22 mouse cellular contexts compared by ENCODE assay signal in the genomic region with DNA sequence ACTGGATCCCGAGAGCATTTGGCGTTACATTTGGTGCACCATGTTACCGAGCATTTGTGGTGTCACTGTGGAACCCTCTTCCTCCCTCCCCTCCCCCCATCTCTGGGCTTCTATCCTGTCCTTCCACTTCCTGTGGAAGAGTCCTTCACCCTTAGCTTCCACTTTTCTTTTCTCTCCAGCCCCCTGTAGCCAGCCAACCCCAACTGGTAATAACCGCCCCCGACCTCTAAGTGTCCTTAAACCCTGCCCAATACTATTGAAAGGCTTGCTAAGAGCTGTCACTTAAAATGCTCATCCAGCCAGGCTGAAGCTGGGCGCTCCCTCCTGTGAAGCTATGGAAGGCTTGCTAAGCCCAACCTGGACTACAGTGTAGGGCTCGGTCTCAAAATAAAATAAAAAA. TPM values are rescaled to one million over a fixed set of nuclear protein-coding genes. Genes with fewer than 3 reads are reported as not detected.
"Had no signal": no experiment of that assay in that cellular context is flagged by ENCODE, and none has a peak within 500 bp of the region (broad histone marks: within the 10 kb centered on the region; RNA-seq: fewer than 3 reads in every experiment).

No protein-coding gene starts in this region.

- H3K27ac ChIP-seq: liver, embryonic 14.5 days; midbrain, embryonic 10.5 days; midbrain, embryonic 13.5 days; midbrain, embryonic 15.5 days; neural tube, embryonic 13.5 days; neural tube, embryonic 15.5 days had no signal

- H3K27me3 ChIP-seq: midbrain, embryonic 15.5 days had no signal

- DNase-seq: lung, adult 18-20 months; lung, embryonic 14.5 days; lung, postnatal 10 days; lung, postnatal 4 days; retina, postnatal 1 day; right cerebral cortex, adult 18-20 months; right cerebral cortex, postnatal 25 days; right cerebral cortex, postnatal 4 days; spleen, adult 18-20 months; thymus, adult 18-20 months; thymus, postnatal 14 days; thymus, postnatal 36 days had no signal

- H3K4me1 ChIP-seq: midbrain, embryonic 10.5 days; midbrain, embryonic 13.5 days; midbrain, embryonic 15.5 days; neural tube, embryonic 13.5 days; neural tube, embryonic 15.5 days had no signal

- H3K36me3 ChIP-seq: midbrain, embryonic 10.5 days; midbrain, embryonic 13.5 days; midbrain, embryonic 15.5 days; neural tube, embryonic 13.5 days; neural tube, embryonic 15.5 days had no signal

- H3K4me3 ChIP-seq: midbrain, embryonic 10.5 days; midbrain, embryonic 13.5 days; midbrain, embryonic 15.5 days; myocyte; neural tube, embryonic 13.5 days; neural tube, embryonic 15.5 days had no signal

- H3K9me3 ChIP-seq: midbrain, embryonic 10.5 days; midbrain, embryonic 13.5 days; midbrain, embryonic 15.5 days; neural tube, embryonic 13.5 days; neural tube, embryonic 15.5 days had no signal

- ATAC-seq: midbrain, embryonic 13.5 days; midbrain, embryonic 15.5 days had no signal

- H3K4me2 ChIP-seq: lung, embryonic 14.5 days; midbrain, embryonic 13.5 days; midbrain, embryonic 15.5 days; neural tube, embryonic 13.5 days; neural tube, embryonic 15.5 days had no signal

- H3K9ac ChIP-seq: liver, embryonic 14.5 days; lung, embryonic 14.5 days; midbrain, embryonic 13.5 days; midbrain, embryonic 15.5 days; neural tube, embryonic 13.5 days; neural tube, embryonic 15.5 days had no signal

RNA-seq across cellular contexts. Expression of a gene that starts 5.9 kb away (rescaled TPM):
- total RNA-seq: megakaryocyte-erythroid progenitor cell, adult 5-6 weeks had no signal

RNA-seq across cellular contexts. Expression of a gene that starts 39.8 kb away (rescaled TPM):
- total RNA-seq: megakaryocyte-erythroid progenitor cell, adult 5-6 weeks had no signal

RNA-seq across cellular contexts. Expression of a gene that starts 47.2 kb away (rescaled TPM):
- total RNA-seq: megakaryocyte-erythroid progenitor cell, adult 5-6 weeks had no signal
- polyA plus RNA-seq: liver, embryonic 14.5 days; liver, embryonic 16.5 days; midbrain, embryonic 10.5 days; midbrain, embryonic 13.5 days; midbrain, embryonic 15.5 days; neural tube, embryonic 11.5 days; neural tube, embryonic 13.5 days; neural tube, embryonic 15.5 days had no signal

RNA-seq across cellular contexts. Expression of a gene that starts 48.7 kb away (rescaled TPM):
- total RNA-seq: megakaryocyte-erythroid progenitor cell, adult 5-6 weeks had no signal
- polyA plus RNA-seq: myocyte had no signal
